Mouse (Mus musculus): ENCODE results near the gene Lrrc42. TPM values are rescaled to one million over a fixed set of nuclear protein-coding genes. Genes with fewer than 3 reads are reported as not detected.

Gene Lrrc42
- 90.5 and 99.5 TPM in 2 replicates for polyA plus RNA-seq (2014; fragmentation: Nextera tagmentation; extraction: Ambion mirVana)

DNA sequence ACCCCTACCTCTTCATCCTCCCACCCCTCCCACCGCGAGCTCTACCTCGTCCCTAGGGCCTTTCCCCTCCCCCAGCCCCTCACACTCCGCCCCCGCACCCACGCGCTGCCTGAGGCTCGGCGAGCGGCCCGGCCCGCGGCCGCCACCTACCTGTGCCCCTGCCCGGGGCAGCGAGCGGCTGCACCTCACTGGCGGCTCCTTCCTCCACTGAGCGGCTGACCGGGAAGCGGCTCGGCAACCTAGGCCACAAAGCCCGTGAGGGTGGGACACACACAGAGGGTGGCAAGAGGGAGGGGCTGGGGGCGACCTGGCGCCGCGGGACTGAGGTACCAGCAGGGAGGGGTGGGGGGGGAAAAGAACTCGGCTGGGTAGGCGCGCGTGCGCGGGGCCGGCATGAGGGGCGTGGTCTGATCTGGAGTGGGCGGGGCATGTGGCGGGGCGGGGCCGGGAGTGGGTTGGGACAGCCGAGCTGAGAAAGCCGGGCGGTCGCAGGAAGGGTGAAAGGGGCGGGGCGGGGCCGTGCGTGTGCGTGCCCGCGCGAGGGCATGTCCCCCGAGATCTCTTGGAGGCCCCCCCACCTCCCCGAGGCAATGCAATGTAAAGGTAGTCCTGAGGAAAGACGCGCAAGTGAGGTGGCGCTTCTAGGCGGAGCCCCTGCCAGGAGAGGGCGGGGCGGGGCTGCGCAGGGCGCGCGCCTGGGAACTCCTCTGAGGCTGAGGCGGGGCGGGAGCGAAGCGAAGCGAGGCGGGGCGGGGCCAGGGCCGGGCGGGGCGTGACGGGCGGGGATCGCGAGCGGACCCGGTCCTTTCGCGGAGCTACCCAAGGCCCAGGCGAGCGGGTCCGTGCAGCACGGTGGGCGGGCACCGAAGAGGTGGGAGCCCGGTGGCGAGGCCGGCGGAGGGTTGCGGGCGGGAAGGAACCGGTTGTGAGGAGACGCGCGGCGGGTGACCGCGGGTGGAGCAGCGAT is at the start of gene Lrrc42, which contains the start of gene Hspb11:
TSS of gene Lrrc42 (minus strand) at position 408 of the 967 bp plus-strand sequence.
TSS of gene Hspb11 (plus strand) at position 469 of the 967 bp plus-strand sequence.
- DNase-seq (ENCODE audit: low spot score), result peak; percentile 99
- peak within 1 kb of the TSS; percentile 78 for H3K9ac ChIP-seq (ENCODE audit: low read length)
- no peaks in the 10 kb centered on the region for H3K27me3 ChIP-seq (ENCODE audit: control insufficient read depth, insufficient read depth, low read length)
- 0 out of 2 replicates have a peak, but pooled peaks cover 3% of the 10 kb centered on the region for H3K4me1 ChIP-seq (replicated peaks; ENCODE audit: control insufficient read depth, insufficient read depth, low read length)
- H3K4me3 ChIP-seq (ENCODE audit: low read depth, low read length), result peak within 1 kb of the TSS; percentile 81
- H3K4me2 ChIP-seq (ENCODE audit: low read depth, low read length, severe bottlenecking), result peak within 1 kb of the TSS; percentile 74
- H3K27ac ChIP-seq (ENCODE audit: low read depth, low read length), result peak within 1 kb of the TSS; percentile 41; the same call in 1 of the 2 replicates
- no peaks in the 10 kb centered on the region for H3K9me3 ChIP-seq (ENCODE audit: control insufficient read depth, low read length)
- no peaks in the 10 kb centered on the region for H3K36me3 ChIP-seq (ENCODE audit: control insufficient read depth, insufficient read depth, low read length)
- WGBS, result under 1% methylated on average over 92 of the region's 101 CpGs
- ATAC-seq (replicated peaks; ENCODE audit: low FRiP score), result peak; percentile 96

DNA sequence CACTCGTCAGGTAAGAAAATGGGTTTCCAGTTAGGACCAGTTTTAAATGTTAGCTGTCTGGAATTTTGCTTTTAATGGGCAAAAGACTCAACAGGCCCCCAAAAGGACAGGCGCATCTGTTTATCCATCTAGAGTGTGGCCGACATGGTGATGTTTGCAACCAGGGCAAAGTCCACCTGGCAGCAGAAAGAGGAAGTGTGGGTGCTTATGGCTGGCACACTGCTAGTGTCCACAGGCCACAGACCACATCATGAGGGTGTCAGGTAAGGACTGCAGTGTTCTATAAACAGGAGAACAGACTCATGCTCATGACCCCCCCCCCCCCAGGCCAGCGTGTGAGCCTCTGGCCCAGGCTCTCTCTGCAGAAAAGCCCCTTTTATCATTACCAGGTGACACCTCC is 49.5 kb upstream of the Lrrc42 start:
- WGBS, result 86% methylated on average over 4 of the region's 4 CpGs
- Histone ChIP-seq H3K27me3 (ENCODE audit: control insufficient read depth, insufficient read depth, low read length) (no peaks in the 10 kb centered on the region), H3K4me1 (replicated peaks; ENCODE audit: control insufficient read depth, insufficient read depth, low read length) (no peaks in the 10 kb centered on the region), H3K27ac (ENCODE audit: low read depth, low read length) (no peak overlapping the region), H3K4me3 (ENCODE audit: low read depth, low read length) (no peak overlapping the region), H3K9ac (ENCODE audit: low read length) (no peak overlapping the region), H3K9me3 (ENCODE audit: control insufficient read depth, low read length) (no peaks in the 10 kb centered on the region), H3K36me3 (ENCODE audit: control insufficient read depth, insufficient read depth, low read length) (no peaks in the 10 kb centered on the region), H3K4me2 (ENCODE audit: low read depth, low read length, severe bottlenecking) (no peak overlapping the region)
- DNase-seq (ENCODE audit: low spot score), result no peak
- ATAC-seq (replicated peaks; ENCODE audit: low FRiP score), result no peak

DNA sequence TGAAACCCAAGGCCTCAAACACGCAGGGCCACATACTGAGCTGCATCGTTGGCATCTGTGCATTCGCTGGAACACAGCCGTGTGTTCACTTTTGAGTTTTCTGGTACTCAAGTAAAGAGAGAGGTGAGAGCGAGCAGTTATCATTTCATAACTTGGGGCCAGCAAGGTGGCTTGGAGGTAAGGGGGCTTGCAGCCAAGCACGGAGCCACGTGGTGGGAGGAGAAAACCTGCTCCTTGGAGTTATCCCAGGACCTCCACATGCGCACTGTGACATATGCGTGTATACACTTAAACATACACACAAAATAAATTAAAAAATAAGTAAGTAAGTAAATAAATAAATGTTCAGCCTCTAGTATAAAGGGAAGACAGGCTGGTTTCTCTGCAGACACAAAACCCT is 48.9 kb upstream of the Lrrc42 start:
- no peak overlapping the region for H3K4me2 ChIP-seq (ENCODE audit: low read depth, low read length, severe bottlenecking)
- no peak overlapping the region for H3K9ac ChIP-seq (ENCODE audit: low read length)
- H3K27ac ChIP-seq (ENCODE audit: low read depth, low read length), result no peak overlapping the region
- no peaks in the 10 kb centered on the region for H3K36me3 ChIP-seq (ENCODE audit: control insufficient read depth, insufficient read depth, low read length)
- H3K9me3 ChIP-seq (ENCODE audit: control insufficient read depth, low read length), result no peaks in the 10 kb centered on the region
- WGBS, result 91% methylated on average over 9 of the region's 9 CpGs
- no peak for DNase-seq (ENCODE audit: low spot score)
- H3K4me1 ChIP-seq (replicated peaks; ENCODE audit: control insufficient read depth, insufficient read depth, low read length), result no peaks in the 10 kb centered on the region
- no peak for ATAC-seq (replicated peaks; ENCODE audit: low FRiP score)
- no peak overlapping the region for H3K4me3 ChIP-seq (ENCODE audit: low read depth, low read length)
- no peaks in the 10 kb centered on the region for H3K27me3 ChIP-seq (ENCODE audit: control insufficient read depth, insufficient read depth, low read length)

DNA sequence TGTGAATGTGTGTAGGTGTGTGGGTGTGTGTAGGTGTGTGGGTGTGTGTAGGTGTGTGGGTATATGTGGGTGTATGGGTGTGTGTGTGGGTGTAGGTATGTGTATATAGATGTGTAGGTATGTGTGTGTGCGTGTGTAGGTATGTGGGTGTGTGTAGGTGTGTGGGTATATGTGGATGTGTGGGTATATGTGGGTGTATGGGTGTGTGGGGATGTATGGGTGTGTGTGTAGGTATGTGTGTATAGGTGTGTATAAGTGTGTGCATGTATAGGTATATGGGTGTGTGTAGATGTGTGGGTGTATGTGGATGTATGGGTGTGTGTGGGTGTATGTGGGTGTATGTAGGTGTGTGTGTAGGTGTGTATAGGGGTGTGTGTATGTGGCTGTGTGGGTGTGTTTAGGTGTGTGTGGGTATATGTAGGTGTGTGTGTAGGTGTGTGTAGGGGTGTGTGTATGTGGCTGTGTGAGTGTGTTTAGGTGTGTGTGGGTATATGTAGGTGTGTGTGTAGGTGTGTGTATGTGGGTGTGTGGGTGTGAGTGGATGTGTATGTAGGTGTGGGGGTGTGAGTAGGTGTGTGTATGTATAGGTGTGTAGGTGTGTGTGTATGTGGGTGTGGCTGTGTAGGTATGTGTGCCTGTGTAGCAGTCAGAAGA is 47.7 kb upstream of the Lrrc42 start:
- no peak overlapping the region for H3K9ac ChIP-seq (ENCODE audit: low read length)
- H3K27me3 ChIP-seq (ENCODE audit: control insufficient read depth, insufficient read depth, low read length), result no peaks in the 10 kb centered on the region
- DNase-seq (ENCODE audit: low spot score) (no peak), ATAC-seq (replicated peaks; ENCODE audit: low FRiP score) (no peak)
- no peak overlapping the region for H3K4me3 ChIP-seq (ENCODE audit: low read depth, low read length)
- no peaks in the 10 kb centered on the region for H3K36me3 ChIP-seq (ENCODE audit: control insufficient read depth, insufficient read depth, low read length)
- no peak overlapping the region for H3K4me2 ChIP-seq (ENCODE audit: low read depth, low read length, severe bottlenecking)
- no peaks in the 10 kb centered on the region for H3K9me3 ChIP-seq (ENCODE audit: control insufficient read depth, low read length)
- H3K27ac ChIP-seq (ENCODE audit: low read depth, low read length), result no peak overlapping the region
- H3K4me1 ChIP-seq (replicated peaks; ENCODE audit: control insufficient read depth, insufficient read depth, low read length), result no peaks in the 10 kb centered on the region
- WGBS, result 97% methylated on average over 1 of the region's 1 CpGs

DNA sequence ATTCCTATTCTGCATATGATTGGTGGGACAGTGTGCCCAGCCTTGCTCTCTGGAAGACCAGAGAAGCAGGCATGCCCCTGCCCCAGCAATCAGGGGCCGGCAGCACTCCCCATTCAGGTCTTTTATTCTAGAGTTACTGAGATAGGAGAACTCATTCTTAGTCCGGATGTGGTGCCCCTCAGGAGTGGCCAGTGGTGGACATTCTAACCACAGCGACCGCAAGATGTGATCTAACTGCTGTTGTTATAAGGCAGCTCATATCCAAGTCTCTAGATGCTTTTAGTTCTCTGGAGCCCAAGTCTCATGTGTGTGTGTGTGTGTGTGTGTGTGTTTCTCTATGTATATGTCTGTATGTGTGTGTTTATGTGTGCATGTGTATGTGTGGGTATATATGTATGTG is 47.0 kb upstream of the Lrrc42 start:
- WGBS, result 74% methylated on average over 4 of the region's 4 CpGs
- ATAC-seq (replicated peaks; ENCODE audit: low FRiP score) (no peak), DNase-seq (ENCODE audit: low spot score) (no peak)
- Histone ChIP-seq H3K27ac (ENCODE audit: low read depth, low read length) (no peak overlapping the region), H3K4me3 (ENCODE audit: low read depth, low read length) (no peak overlapping the region), H3K4me2 (ENCODE audit: low read depth, low read length, severe bottlenecking) (no peak overlapping the region), H3K9ac (ENCODE audit: low read length) (no peak overlapping the region), H3K9me3 (ENCODE audit: control insufficient read depth, low read length) (no peaks in the 10 kb centered on the region), H3K36me3 (ENCODE audit: control insufficient read depth, insufficient read depth, low read length) (no peaks in the 10 kb centered on the region), H3K27me3 (ENCODE audit: control insufficient read depth, insufficient read depth, low read length) (no peaks in the 10 kb centered on the region), H3K4me1 (replicated peaks; ENCODE audit: control insufficient read depth, insufficient read depth, low read length) (no peaks in the 10 kb centered on the region)

DNA sequence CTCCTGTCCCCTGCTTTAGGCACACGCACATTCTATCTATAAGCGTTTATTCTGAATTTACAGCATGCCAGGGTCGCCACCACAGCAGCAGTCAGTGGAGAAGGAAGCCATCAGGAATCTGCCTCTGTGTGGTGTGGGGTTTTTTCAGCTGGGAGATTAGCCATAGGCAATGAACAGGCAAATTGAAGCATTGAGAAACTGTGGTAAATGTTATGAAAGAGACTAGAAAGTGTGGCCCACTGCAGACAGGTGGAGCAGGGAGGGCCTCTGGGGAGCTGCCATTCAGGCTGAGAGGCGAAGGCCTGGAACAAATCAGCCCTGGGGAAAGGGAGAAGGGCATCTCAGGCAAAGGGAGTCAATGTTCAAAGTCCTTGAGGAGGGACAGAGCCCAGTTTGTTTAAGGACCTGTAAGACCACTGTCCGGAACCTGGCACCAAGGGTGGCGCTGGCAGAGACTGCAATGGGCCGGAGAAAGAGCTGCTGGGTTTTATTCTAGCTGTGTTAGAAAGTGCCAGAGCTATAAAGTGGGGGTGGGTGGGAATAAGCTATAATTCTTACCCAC is 46.5 kb upstream of the Lrrc42 start:
- 89% methylated on average over 7 of the region's 7 CpGs for WGBS

DNA sequence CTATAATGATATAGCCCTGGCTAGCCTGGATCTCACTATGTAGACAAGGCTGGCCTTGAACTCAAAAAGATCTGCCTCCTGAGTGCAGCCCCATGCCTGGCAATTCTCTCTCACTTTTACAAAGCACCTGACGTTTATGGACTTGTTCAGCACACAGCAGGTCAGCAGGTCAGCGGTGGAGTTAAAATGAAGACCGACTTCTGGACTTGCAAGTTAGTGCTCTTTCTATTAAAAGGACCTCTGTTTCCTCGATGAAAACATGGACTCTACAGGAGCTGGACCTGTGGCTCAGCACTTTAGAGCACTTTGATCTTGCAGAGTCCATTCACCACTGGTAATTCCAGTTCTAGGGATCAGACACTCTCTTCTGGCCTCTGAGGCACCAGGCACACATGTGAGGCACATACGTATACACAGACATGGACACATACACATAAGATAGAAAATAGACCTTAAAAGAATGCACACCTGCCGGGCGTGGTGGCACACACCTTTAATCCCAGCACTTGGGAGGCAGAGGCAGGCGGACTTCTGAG is 44.8 kb upstream of the Lrrc42 start:
- 86% methylated on average over 8 of the region's 8 CpGs for WGBS
- H3K27ac ChIP-seq (ENCODE audit: low read depth, low read length), result no peak overlapping the region
- no peak overlapping the region for H3K4me2 ChIP-seq (ENCODE audit: low read depth, low read length, severe bottlenecking)
- no peaks in the 10 kb centered on the region for H3K9me3 ChIP-seq (ENCODE audit: control insufficient read depth, low read length)
- no peaks in the 10 kb centered on the region for H3K27me3 ChIP-seq (ENCODE audit: control insufficient read depth, insufficient read depth, low read length)
- H3K36me3 ChIP-seq (ENCODE audit: control insufficient read depth, insufficient read depth, low read length), result no peaks in the 10 kb centered on the region
- no peaks in the 10 kb centered on the region for H3K4me1 ChIP-seq (replicated peaks; ENCODE audit: control insufficient read depth, insufficient read depth, low read length)
- no peak overlapping the region for H3K9ac ChIP-seq (ENCODE audit: low read length)
- ATAC-seq (replicated peaks; ENCODE audit: low FRiP score), result no peak
- DNase-seq (ENCODE audit: low spot score), result no peak
- no peak overlapping the region for H3K4me3 ChIP-seq (ENCODE audit: low read depth, low read length)

More for the DNA sequence above, 46.5 kb upstream of the Lrrc42 start:
- H3K9me3 ChIP-seq (ENCODE audit: control insufficient read depth, low read length), result no peaks in the 10 kb centered on the region
- DNase-seq (ENCODE audit: low spot score) (no peak), ATAC-seq (replicated peaks; ENCODE audit: low FRiP score) (no peak)
- no peaks in the 10 kb centered on the region for H3K27me3 ChIP-seq (ENCODE audit: control insufficient read depth, insufficient read depth, low read length)
- no peaks in the 10 kb centered on the region for H3K4me1 ChIP-seq (replicated peaks; ENCODE audit: control insufficient read depth, insufficient read depth, low read length)
- no peak overlapping the region for H3K4me3 ChIP-seq (ENCODE audit: low read depth, low read length)
- no peaks in the 10 kb centered on the region for H3K36me3 ChIP-seq (ENCODE audit: control insufficient read depth, insufficient read depth, low read length)
- no peak overlapping the region for H3K27ac ChIP-seq (ENCODE audit: low read depth, low read length)
- no peak overlapping the region for H3K4me2 ChIP-seq (ENCODE audit: low read depth, low read length, severe bottlenecking)
- H3K9ac ChIP-seq (ENCODE audit: low read length), result no peak overlapping the region

DNA sequence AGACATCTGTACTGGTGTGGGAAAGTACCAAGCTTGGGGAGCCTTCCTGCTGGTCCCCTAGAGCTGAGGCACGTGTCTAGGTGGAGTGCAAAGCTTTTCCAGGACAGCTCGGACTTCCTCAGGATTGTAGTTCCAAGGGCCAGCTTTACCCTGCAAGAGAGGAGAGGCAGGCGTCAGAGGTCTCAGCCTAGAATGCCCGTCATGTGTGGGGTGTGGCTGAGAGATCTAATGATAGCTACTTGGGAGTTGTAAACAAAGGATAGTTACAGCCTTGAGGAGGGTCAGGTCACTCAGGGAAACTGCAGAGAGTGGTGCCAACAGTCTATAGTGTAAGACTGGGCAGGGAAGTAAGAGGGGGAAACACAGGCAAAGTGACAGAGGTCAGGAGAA is 38.9 kb upstream of the Lrrc42 start:
- Histone ChIP-seq H3K27ac (ENCODE audit: low read depth, low read length) (no peak overlapping the region), H3K36me3 (ENCODE audit: control insufficient read depth, insufficient read depth, low read length) (no peaks in the 10 kb centered on the region), H3K4me2 (ENCODE audit: low read depth, low read length, severe bottlenecking) (no peak overlapping the region), H3K27me3 (ENCODE audit: control insufficient read depth, insufficient read depth, low read length) (no peaks in the 10 kb centered on the region), H3K9me3 (ENCODE audit: control insufficient read depth, low read length) (no peaks in the 10 kb centered on the region), H3K4me3 (ENCODE audit: low read depth, low read length) (no peak overlapping the region), H3K9ac (ENCODE audit: low read length) (no peak overlapping the region), H3K4me1 (replicated peaks; ENCODE audit: control insufficient read depth, insufficient read depth, low read length) (no peaks in the 10 kb centered on the region)
- WGBS, result 77% methylated on average over 4 of the region's 4 CpGs
- DNase-seq (ENCODE audit: low spot score) (no peak), ATAC-seq (replicated peaks; ENCODE audit: low FRiP score) (no peak)

All from forebrain, embryonic 11.5 days (tissue).